Mouse (Mus musculus) frontal cortex, adult (tissue): Measurements from ENCODE around the gene Tm4sf5.
"Not testable (repeated sequence)": the region's sequence is repeated elsewhere in the genome, so short reads cannot be mapped to it uniquely, and the experiment has no call there.

ENCODE experiments used
- ATAC-seq: cut with Nextera tagmentation; 2 replicates; pipeline ENCODE4 v1.9.2; 2017; ENCODE audit warnings: mild to moderate bottlenecking, moderate library complexity, mixed read lengths; ENCODE audit not compliant: low TSS enrichment

Gene Tm4sf5

DNA sequence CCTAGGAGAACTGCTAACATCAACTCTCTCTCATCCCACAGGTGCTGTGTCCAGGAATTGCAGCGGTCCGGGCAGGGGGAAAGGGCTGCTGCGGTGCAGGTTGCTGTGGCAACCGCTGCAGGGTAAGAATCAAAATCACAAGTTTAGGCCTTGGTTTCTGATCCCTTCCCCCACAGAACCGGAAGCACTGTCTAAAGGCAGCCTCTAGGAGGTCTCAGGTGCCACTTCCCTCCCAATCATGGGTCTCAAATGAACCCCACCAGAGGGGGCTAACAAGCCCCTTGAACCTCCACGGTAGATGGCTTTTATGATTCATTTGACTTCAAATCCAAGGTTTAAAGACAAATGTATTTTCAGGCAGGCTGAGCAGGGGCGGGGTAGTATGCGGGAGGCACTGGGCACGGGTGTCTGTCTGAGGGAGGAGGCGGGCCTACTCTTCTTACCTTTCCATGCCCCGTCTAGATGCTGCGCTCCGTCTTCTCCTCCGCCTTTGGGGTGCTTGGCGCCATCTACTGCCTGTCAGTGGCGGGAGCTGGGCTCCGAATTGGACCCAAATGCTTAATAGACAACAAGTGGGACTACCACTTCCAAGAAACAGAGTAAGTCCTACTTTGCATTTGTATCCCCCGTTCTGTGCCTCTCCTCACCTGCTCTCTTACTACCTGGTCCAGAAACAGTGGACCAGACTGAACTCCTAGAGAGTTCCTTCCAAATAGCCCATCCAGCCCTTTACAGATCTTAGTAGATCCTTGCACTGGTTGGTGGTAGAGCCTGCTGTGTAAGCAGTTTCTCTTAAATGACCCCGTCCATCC is 4.9 kb downstream of the Tm4sf5 start:
- ATAC-seq = peak; percentile 83

DNA sequence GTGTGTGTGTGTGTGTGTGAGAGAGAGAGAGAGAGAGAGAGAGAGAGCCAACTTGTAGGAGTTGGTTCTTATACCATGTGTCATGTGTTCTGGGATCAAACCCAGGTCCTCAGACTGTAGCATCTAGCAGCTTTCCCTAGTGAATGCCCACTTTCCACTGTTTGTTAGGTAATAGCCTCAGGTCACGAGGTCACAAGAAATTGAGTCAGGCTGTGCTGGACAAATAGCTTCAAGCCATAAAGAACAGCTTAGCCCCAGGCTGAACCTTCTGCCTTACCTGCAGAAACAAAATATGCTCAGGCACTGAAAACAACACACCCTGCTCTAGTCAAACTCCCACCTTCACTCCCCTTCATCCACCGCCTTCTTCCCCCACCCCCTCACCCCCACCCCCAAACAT is 6.2 kb downstream of the Tm4sf5 start:
- no peak for ATAC-seq

DNA sequence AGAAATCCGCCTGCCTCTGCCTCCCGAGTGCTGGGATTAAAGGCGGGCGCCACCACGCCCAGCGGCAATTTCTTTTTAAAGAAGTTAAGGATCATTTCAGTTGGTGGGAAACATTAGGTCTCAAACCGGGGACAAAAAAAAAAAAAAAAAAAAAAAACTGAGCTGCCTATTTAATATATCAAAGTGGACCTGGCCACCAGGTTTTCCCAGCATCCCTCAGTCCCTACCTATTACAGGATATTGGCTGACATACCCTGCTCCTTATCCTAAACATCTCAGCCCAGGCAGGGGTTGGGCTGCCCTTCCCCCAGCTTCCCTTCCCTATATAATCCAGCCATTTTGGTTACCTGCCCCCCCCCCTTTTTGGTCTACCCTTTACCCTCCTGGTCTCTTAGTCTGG is 6.8 kb downstream of the Tm4sf5 start:
- no peak for ATAC-seq

DNA sequence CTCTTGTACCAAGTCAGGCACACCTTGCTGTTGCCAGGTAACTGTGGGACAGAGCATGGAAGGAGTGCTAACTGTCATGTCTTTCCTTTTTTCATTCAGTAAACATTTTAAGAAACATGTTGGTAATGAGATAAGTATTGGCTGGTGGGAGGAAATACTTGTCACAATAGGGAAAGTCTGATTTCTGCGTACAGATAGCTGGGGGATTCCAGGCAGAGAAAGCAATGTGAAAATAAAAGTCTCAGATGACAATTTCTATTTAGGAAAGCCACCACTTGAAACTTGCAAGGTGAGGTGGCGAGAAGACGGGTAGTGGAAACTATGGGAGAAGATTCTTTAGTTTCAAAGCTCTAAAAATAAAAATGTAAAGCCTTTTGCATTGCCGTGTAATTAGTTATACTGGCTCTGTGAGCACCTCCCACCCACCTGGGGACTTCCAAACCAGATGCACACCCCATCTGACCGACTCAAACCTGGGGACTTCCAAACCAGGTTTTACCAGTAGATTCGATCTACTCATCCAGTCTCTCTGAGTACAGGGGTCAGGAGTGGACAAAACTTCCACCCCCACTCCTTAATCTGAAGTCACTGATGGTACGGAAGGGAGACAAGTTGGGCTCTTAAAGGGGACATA is 7.8 kb downstream of the Tm4sf5 start:
- ATAC-seq = no peak

DNA sequence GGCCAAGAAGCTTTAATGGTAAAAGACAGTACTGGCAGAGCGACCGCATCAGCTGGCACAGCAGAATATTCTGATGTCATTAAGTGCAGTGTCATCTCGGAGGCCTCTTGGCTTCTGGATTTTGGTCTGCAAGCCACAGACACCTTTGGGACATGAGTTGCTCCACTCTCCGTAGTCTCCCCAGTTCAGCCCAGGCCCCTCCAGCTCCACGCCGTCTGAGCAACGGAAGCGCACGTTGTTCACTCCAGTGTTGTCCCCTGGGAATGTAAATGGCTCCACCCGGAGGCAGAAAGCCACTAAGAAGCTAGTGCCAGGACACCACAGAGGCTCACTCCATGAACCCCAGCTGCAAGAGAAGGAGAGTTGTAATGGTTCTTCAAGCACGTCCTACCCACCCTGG is 8.5 kb downstream of the Tm4sf5 start:
- ATAC-seq = no peak

DNA sequence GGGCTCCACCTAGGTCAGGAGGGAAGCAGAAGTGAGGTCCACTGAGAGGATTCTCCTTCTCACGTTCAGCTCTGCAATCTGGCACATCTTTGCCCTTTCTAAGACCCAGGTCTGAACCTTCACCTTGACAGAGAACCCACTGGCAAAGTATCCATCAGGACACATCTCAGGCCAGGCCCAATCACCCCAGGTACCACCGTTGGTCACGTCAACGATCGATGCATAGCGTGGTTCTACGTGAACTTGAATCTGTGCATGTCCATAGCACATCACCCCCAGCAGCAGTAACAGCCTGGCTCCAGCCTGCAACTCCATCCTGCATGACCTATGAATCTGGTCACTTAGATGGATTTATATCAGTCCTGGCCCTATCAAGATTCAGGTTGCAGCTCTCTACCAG is 9.2 kb downstream of the Tm4sf5 start, which contains the start of gene Vmo1:
Gene Vmo1, minus strand, starts transcription at position 329 of the 400 bp plus-strand sequence.
- ATAC-seq = no peak

DNA sequence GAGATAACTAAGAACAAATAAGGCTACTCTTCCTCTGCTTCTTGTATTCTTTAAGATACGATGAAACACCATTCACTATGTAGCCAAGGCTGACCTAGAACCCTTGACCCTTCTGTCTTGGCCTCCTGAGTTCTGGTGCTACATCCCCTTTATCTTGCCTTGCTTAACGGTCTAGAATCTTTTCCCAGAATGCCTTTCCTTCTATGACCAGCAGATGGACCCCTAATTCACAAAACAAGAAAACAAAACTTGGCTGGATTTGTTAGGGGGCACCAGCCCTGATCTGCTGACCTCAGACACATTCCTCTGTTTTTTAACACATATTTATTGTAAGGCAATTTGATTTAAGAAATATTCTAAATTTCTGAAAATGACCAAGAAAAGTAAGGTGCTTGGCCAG is 11.3 kb downstream of the Tm4sf5 start:
- no peak for ATAC-seq

DNA sequence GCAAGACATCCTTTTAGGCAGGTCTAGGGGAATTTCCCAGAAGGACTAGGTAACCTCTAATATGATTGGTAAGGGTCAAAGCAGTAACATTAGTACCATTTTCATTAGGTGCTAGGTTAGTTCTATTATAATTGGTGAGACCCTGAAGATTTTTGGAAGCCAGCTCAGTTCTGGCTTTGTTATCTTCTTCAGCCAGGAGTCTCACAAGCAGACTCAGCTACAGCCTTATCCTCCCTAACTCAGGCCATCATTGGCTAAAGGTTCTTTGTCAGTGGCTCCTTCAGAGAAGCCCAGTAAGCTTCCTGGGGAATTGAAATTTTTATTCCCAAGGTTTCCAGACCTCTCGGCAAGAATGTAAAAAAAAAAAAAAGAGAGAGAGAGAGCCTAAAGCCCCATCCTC is 13.4 kb downstream of the Tm4sf5 start:
- ATAC-seq = no peak

DNA sequence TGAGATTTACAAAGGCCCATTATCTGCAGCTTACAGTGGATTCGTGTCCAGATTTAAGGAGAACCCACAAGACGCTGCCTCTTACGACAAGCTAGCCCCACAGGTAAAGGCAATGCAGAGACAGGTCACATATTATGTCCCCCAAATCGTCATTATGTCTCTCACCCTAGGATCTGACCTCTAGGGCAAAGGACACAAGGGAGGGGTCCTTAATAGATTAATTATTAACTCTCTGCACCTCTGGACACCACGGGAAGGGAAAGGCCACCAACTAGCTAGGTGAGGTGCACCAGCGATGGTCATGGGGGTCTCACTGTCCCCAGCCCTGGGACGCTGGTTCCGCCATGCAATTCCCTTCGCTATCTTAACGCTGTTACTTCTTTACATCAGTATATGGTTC is 13.9 kb downstream of the Tm4sf5 start, which contains the start of gene Gltpd2:
Gene Gltpd2, plus strand, starts transcription at position 274 of the 400 bp plus-strand sequence.
- ATAC-seq = no peak

DNA sequence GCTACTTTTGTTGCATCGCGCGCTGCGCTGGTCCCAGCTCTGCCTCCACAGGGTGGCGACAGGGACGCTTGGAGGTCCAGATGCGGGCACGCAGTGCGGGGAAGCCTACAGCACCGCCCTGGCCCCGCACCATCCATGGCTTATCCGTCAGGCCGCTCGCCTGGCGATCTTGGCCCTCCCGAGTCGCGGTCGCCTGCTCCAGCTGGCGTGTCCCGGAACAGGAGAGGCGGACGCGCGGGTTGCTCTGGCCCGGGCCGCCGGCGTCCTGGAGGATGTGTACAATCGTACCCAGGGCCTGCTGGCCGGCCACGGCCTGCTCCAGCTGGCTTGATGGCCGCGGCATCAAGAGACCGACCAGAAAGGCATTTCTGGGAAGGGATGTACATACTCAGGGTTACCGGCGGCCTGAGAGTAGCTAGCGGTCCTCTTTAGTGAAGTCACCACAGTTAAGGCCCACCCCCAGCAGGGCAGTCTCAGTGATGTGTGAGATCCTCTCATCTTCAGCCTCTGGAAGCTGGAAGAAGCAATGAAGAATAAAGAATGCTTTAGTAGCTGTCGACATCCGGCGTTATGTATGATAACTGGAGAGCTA is 15.2 kb downstream of the Tm4sf5 start:
- ATAC-seq = peak; percentile 34; the same call in 1 of the 2 replicates

DNA sequence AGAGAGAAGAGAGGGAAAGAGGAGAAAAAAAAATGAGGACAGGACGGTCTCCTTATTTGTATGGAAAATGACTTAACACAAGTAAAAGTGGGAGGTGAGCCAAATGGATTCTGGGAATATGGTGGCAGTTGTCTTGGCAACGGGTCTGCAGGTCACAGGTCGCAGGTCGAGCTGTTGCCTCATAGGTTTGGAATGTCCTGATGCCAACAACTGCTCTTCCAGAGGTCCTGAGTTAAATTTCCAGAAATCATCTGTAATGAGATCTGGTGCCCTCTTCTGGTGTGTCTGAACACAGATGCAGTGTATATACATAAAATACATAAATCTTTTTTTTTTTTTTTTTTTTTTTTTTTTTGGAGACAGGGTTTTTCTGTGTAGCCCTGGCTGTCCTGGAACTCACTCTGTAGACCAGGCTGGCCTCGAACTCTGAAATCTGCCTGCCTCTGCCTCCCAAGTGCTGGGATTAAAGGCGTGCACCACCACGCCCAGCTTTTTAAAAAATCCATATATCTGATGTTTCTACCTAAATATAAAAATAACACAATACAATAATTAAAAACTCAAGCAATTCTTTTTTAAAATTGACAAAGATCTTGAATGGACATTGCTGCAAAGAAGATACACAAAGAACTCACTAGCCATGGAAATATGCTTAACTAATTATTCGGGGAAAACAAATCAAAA is 18.4 kb downstream of the Tm4sf5 start:
- ATAC-seq = not testable (repeated sequence)

DNA sequence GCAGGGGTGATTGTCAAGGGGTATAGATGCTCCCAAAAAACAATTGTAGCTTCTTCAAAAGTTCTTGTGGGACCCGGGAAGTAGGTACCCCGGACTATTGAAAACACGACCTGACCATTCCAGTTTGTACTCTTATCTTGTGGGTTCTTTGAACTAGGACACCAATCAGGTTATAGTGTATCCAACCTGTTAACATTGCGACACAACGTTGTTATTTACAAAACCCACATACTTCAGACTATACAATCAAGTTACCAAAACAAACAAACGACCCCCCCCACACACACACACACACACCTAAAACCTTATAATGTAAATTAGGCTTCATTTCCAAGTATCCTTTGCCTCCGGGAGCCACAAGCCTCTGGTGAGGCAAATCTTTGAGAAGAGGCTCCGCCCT is 19.7 kb downstream of the Tm4sf5 start:
- ATAC-seq = no peak

DNA sequence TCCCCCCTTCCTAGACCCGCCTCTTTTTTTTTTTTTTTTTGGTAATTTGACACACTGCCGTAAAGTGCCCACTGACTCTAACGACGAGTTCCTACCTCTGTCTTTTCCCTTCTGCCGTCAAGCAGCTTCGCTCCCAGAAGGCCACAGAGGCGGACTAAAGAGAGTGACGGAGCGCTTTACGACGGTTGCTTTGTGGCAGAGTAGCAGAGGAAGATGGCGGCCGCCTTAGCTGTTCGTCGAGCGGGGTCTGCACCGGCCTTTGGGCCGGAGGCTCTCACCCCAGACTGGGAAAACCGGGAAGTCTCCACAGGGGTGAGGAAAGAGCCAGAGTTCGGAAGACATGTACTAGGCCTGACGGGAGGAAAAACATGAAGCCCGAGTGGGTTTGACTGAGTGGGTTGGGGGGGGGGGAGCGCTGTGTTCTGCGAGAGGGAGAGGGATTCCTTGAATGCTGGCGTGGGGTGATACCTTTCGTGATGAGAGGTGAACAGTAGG is 20.2 kb downstream of the Tm4sf5 start, which contains the start of gene Psmb6:
Gene Psmb6, plus strand, starts transcription at position 184 of the 495 bp plus-strand sequence.
- peak; percentile 99 for ATAC-seq

DNA sequence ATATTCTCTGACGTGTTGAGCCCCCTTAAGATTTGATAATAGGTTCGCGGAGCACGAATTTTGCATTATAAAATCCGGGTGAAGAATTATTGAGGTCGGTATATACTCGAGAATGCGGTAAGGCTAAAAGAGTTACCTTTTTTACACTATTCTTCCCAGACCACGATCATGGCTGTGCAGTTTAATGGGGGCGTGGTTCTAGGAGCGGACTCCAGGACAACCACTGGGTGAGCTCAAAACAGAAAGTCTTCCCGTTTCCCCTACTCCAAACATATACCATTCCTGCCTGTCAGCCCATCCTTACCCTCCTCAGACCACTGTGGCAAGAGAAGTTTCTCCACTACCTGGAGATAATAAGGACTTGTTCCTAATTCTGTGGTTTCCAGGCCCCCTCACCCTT is 20.7 kb downstream of the Tm4sf5 start:
- no peak for ATAC-seq

DNA sequence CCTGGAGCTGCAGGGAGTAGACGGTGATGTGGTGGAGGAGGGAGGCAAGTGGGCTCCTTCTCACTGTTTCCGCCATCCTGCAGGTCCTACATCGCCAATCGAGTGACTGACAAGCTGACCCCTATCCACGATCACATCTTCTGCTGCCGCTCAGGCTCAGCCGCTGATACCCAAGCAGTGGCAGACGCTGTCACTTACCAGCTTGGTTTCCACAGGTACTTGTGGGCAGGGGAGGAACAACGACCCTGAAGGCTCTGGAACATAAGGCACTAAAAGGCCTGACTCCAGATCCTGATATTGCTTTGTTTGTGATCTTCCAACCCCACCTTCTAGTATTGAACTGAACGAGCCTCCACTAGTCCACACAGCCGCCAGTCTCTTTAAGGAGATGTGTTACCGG is 21.2 kb downstream of the Tm4sf5 start:
- no peak for ATAC-seq

DNA sequence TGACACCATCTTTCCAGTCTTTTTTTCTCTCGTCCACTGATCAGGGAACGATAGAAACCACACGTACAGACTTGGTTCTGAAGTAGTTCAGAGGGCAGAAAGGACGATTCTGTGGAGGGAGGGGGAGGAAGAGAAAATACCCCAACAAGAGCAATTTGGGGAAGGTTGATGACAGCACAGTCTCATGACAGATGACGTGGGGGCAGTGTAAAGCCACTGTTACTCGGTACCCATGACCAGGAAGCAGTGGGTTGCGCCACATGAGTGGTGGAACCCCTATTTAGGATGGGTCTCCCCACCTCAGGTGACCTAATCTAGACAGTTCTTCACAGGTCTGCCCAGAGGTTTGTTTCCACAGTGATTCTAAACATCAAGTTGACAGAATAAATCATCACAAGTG is 23.6 kb downstream of the Tm4sf5 start:
- ATAC-seq = no peak

DNA sequence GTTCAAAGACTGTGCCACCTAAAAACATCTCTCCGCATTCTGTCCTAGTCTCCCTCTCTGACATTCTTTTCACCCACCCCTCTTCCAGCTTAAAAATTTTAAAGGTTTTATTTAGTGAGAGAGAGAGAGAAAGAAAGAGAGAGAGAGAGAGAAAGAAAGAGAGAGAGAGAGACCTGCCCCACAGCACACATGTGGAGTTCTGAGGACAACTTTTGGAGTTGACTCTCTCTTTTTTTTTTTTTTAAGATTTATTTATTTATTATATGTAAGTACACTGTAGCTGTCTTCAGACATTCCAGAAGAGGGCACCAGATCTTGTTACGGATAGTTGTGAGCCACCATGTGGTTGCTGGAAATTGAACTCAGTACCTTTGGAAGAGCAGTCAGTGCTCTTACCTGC is 26.0 kb downstream of the Tm4sf5 start:
- not testable (repeated sequence) for ATAC-seq

DNA sequence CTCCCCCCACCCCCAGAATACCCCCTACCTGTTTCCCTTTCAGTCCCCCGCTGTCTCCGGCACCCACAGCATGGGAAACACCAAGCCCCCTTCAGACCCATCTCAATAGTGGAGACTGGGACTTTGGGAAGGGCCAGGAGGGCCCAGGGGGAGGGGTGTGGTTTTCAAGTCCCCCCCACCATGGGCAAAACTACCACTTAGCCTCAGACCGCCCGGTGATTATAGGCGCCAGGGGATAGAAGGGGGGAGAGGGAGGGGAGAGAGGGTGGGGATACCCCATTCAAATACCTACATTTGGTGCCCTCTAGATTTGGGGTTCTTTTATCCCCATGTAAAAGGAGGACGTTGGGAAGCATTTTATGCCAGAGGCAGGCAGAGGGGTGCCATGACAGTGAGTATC is 27.8 kb downstream of the Tm4sf5 start, which contains the start of gene Gm40193:
Gene Gm40193, minus strand, starts transcription at position 101 of the 400 bp plus-strand sequence.
- ATAC-seq = no peak

DNA sequence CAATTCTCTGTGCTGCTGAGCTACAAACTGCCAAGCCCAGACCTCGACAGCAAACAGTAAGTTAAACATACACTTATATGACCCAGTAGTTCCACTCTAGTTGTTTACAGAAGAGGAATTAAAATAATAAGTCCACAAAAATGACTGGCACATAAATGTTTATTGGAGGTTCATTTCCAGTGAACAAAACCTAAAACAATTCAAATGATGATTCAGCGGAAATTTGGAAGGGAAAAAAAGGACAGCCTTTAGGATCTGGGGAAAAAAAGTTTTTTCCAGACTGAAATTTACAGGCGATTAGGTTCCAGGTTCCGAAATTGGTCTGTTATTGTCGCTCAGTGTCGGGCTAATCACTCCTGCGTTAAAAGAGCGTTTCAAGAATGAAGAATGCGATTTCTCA is 34.4 kb downstream of the Tm4sf5 start:
- no peak for ATAC-seq

DNA sequence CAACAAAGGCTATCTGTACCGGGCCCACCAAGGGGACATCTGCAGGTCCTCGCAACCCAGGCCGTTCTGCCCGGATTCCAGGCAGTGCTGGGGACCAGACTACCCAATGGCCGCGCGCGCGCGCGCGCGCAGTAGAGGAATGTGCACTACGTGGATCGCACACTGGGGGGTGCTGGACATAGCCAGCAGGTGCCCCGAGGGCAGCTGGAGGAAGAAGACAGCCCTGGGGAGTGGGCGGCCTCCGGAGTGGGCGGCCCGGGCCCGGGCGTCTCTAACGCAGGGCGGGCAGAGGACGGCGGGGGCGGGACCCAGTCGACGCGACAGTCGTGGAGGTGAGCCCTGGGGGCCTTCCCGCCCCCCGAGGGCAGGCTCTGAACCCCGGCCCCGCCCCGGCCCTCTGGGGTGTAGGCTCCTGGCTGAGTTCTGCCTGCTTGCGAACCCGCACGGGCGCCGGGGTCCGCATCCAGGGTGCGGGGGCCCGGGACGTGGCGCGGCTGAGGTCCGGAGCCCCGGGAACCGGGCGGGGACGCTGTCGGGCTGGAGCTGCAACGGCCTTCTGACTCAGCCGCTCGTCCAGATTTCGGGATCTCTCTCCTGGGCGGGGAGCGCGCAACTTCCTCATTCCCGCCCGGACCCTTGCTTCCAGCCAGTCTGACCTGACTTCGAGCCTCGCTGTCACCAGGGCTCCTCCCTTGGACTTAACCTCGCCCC is 35.0 kb downstream of the Tm4sf5 start, which contains the start of gene Pld2:
Gene Pld2, plus strand, starts transcription at position 188 of the 711 bp plus-strand sequence.
- ATAC-seq = peak; percentile 88

DNA sequence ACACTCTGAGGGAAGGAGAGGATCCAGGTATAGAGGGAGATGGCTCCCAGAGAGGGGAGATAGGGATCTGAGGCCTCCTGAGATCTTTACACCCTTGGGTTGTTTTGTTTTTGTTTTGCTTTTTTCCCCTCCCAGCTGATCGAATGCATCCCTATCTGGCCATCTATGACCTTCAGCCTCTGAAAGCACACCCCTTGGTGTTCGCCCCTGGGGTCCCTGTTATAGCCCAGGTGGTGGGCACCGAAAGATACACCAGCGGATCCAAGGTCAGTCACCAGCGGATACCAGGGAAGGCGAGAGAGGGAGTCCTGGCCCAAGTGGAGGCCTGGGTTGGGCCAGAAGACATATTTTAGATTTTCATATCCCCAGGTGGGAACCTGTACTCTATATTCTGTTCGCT is 35.9 kb downstream of the Tm4sf5 start:
- ATAC-seq = no peak
